Mouse (Mus musculus) kidney, embryonic 16.5 days (tissue): Measurements from ENCODE around the gene Cdadc1. TPM values are rescaled to one million over a fixed set of nuclear protein-coding genes. Genes with fewer than 3 reads are reported as not detected.

Experiments
- ATAC-seq: fragments of 200-750 bp; cut with Nextera tagmentation; 2 replicates; pipeline ENCODE4 v1.8.0; 2017; ENCODE audit warnings: moderate TSS enrichment; ENCODE audit not compliant: low FRiP score, low TSS enrichment
- H3K27ac ChIP-seq: fragments of 300-500 bp; sonication (generic); 2 replicates; pipeline ENCODE4 v1.5.1; 2014; ENCODE audit warnings: low read length
- H3K27me3 ChIP-seq: fragments of 300-500 bp; sonication (generic); 2 replicates; pipeline ENCODE4 v1.6.1; 2014; ENCODE audit warnings: low read length, control low read depth, mixed read lengths; ENCODE audit not compliant: insufficient read depth
- H3K36me3 ChIP-seq: fragments of 300-500 bp; sonication (generic); 2 replicates; pipeline ENCODE4 v1.6.1; 2014; ENCODE audit warnings: low read length, control low read depth, mixed read lengths; ENCODE audit not compliant: insufficient read depth
- H3K4me1 ChIP-seq: fragments of 300-500 bp; sonication (generic); 2 replicates; pipeline ENCODE4 v1.6.1; 2014; ENCODE audit warnings: low read length, control low read depth, mixed read lengths; ENCODE audit not compliant: insufficient read depth
- H3K4me2 ChIP-seq: fragments of 300-500 bp; sonication (generic); replicated peaks from 2 replicates; pipeline ENCODE4 v1.6.1; 2014; ENCODE audit warnings: low read depth, low read length
- H3K4me3 ChIP-seq: fragments of 300-500 bp; sonication (generic); 2 replicates; pipeline ENCODE4 v1.5.1; 2014; ENCODE audit warnings: mild to moderate bottlenecking, low read length
- H3K9ac ChIP-seq: fragments of 300-500 bp; sonication (generic); replicated peaks from 2 replicates; pipeline ENCODE4 v1.6.1; 2014; ENCODE audit warnings: low read length
- H3K9me3 ChIP-seq: fragments of 300-500 bp; sonication (generic); 2 replicates; pipeline ENCODE4 v1.6.1; 2016; ENCODE audit warnings: low read length, control low read depth
- WGBS: fragments of 180-500 bp; shearing (Covaris S2); extraction: QIAGEN DNeasy Blood & Tissue Kit; methylation state at CpG from one replicate; pipeline ENCODE4 v1.1.7; 2014; 5-methylcytosine and 5-hydroxymethylcytosine counted together
- polyA plus RNA-seq: library from polyadenylated mRNA; unstranded; fragments of >200 nt; fragmentation: Nextera tagmentation; extraction: Ambion mirVana; gene quantifications from 2 replicates; pipeline ENCODE4 v1.2.1, GENCODE M21; 2015

Cdadc1 gene
- polyA plus RNA-seq, 1 experiment from 2014 or later, result 38.9 TPM

- no peak overlapping the region for H3K4me2 ChIP-seq
- H3K4me3 ChIP-seq, result no peak overlapping the region
- H3K27ac ChIP-seq, result no peak overlapping the region
- H3K4me1 ChIP-seq, result peaks cover 25% of the 10 kb centered on the region
- no peak for ATAC-seq
- H3K9ac ChIP-seq, result no peak overlapping the region
- 81% methylated on average over 2 of the region's 2 CpGs for WGBS
- no peaks in the 10 kb centered on the region for H3K9me3 ChIP-seq
- H3K36me3 ChIP-seq, result no peaks in the 10 kb centered on the region
- no peaks in the 10 kb centered on the region for H3K27me3 ChIP-seq
Observed at GRCm38 (mm10) chr14:59550841-59551240, 46.9 kb downstream of the Cdadc1 start.

- ATAC-seq, result no peak
- WGBS, result 80% methylated on average over 6 of the region's 6 CpGs
- no peak overlapping the region for H3K27ac ChIP-seq
Observed at GRCm38 (mm10) chr14:59549106-59549505, 48.7 kb downstream of the Cdadc1 start.

GRCm38 (mm10) chr14:59548532-59548931 is 49.2 kb downstream of the Cdadc1 start:
- H3K27ac ChIP-seq, result no peak overlapping the region
- WGBS, result 67% methylated on average over 2 of the region's 2 CpGs
- H3K9me3 ChIP-seq, result no peaks in the 10 kb centered on the region
- no peak for ATAC-seq
- no peaks in the 10 kb centered on the region for H3K27me3 ChIP-seq
- H3K4me1 ChIP-seq, result peaks cover 25% of the 10 kb centered on the region
- no peak overlapping the region for H3K4me2 ChIP-seq
- H3K4me3 ChIP-seq, result no peak overlapping the region
- no peaks in the 10 kb centered on the region for H3K36me3 ChIP-seq
- H3K9ac ChIP-seq, result no peak overlapping the region

More at GRCm38 (mm10) chr14:59549106-59549505, 48.7 kb downstream of the Cdadc1 start:
- no peak overlapping the region for H3K4me2 ChIP-seq
- peaks cover 25% of the 10 kb centered on the region for H3K4me1 ChIP-seq
- no peaks in the 10 kb centered on the region for H3K27me3 ChIP-seq
- H3K36me3 ChIP-seq, result no peaks in the 10 kb centered on the region
- no peaks in the 10 kb centered on the region for H3K9me3 ChIP-seq
- H3K9ac ChIP-seq, result no peak overlapping the region
- H3K4me3 ChIP-seq, result no peak overlapping the region

- no peak overlapping the region for H3K27ac ChIP-seq
- 41% methylated on average over 5 of the region's 5 CpGs for WGBS
- H3K4me2 ChIP-seq, result no peak overlapping the region
Observed at GRCm38 (mm10) chr14:59547530-59547929, 50.2 kb downstream of the Cdadc1 start.

GRCm38 (mm10) chr14:59546162-59546880 is 51.4 kb downstream of the Cdadc1 start:
- H3K4me1 ChIP-seq, result peaks cover 17% of the 10 kb centered on the region
- WGBS, result 80% methylated on average over 7 of the region's 7 CpGs
- ATAC-seq, result no peak
- no peak overlapping the region for H3K4me2 ChIP-seq
- H3K4me3 ChIP-seq, result no peak overlapping the region
- H3K27ac ChIP-seq, result no peak overlapping the region
- no peak overlapping the region for H3K9ac ChIP-seq
- H3K36me3 ChIP-seq, result no peaks in the 10 kb centered on the region
- H3K27me3 ChIP-seq, result no peaks in the 10 kb centered on the region
- H3K9me3 ChIP-seq, result no peaks in the 10 kb centered on the region

More at GRCm38 (mm10) chr14:59547530-59547929, 50.2 kb downstream of the Cdadc1 start:
- Histone ChIP-seq H3K27me3 (no peaks in the 10 kb centered on the region), H3K9me3 (no peaks in the 10 kb centered on the region), H3K4me1 (peaks cover 25% of the 10 kb centered on the region), H3K4me3 (no peak overlapping the region), H3K36me3 (no peaks in the 10 kb centered on the region), H3K9ac (no peak overlapping the region)
- ATAC-seq, result no peak

GRCm38 (mm10) chr14:59543956-59544355 is 53.8 kb downstream of the Cdadc1 start:
- Histone ChIP-seq H3K4me1 (0 out of 2 replicates have a peak, but pooled peaks cover 9% of the 10 kb centered on the region), H3K4me3 (no peak overlapping the region), H3K27me3 (no peaks in the 10 kb centered on the region), H3K27ac (no peak overlapping the region), H3K9ac (no peak overlapping the region), H3K36me3 (no peaks in the 10 kb centered on the region), H3K9me3 (no peaks in the 10 kb centered on the region), H3K4me2 (no peak overlapping the region)
- 68% methylated on average over 5 of the region's 5 CpGs for WGBS
- ATAC-seq, result no peak

- Histone ChIP-seq H3K27ac (no peak overlapping the region), H3K4me3 (no peak overlapping the region)
Observed at GRCm38 (mm10) chr14:59543158-59543826, 54.5 kb downstream of the Cdadc1 start.

GRCm38 (mm10) chr14:59540761-59541160 is 57.0 kb downstream of the Cdadc1 start:
- ATAC-seq, result no peak
- no peaks in the 10 kb centered on the region for H3K36me3 ChIP-seq
- H3K4me2 ChIP-seq, result no peak overlapping the region
- WGBS, result 82% methylated on average over 6 of the region's 6 CpGs
- H3K4me1 ChIP-seq, result no peaks in the 10 kb centered on the region
- H3K4me3 ChIP-seq, result no peak overlapping the region
- no peaks in the 10 kb centered on the region for H3K27me3 ChIP-seq
- H3K9me3 ChIP-seq, result no peaks in the 10 kb centered on the region
- H3K9ac ChIP-seq, result no peak overlapping the region
- H3K27ac ChIP-seq, result no peak overlapping the region

More at GRCm38 (mm10) chr14:59543158-59543826, 54.5 kb downstream of the Cdadc1 start:
- no peak overlapping the region for H3K4me2 ChIP-seq
- no peaks in the 10 kb centered on the region for H3K36me3 ChIP-seq
- no peaks in the 10 kb centered on the region for H3K9me3 ChIP-seq
- H3K27me3 ChIP-seq, result no peaks in the 10 kb centered on the region
- no peak overlapping the region for H3K9ac ChIP-seq
- 59% methylated on average over 3 of the region's 3 CpGs for WGBS
- H3K4me1 ChIP-seq, result 0 out of 2 replicates have a peak, but pooled peaks cover 6% of the 10 kb centered on the region
- no peak; the same call in 1 of the 2 replicates for ATAC-seq

GRCm38 (mm10) chr14:59540230-59540629 is 57.5 kb downstream of the Cdadc1 start:
- no peak for ATAC-seq
- Histone ChIP-seq H3K27me3 (no peaks in the 10 kb centered on the region), H3K9ac (no peak overlapping the region), H3K4me3 (no peak overlapping the region), H3K4me1 (no peaks in the 10 kb centered on the region), H3K4me2 (no peak overlapping the region), H3K36me3 (no peaks in the 10 kb centered on the region), H3K9me3 (no peaks in the 10 kb centered on the region), H3K27ac (no peak overlapping the region)
- WGBS, result 72% methylated on average over 2 of the region's 2 CpGs
